Mouse (Mus musculus) forebrain, postnatal 0 days (tissue): ENCODE results near the gene Ndufaf4. TPM values are rescaled to one million over a fixed set of nuclear protein-coding genes. Genes with fewer than 3 reads are reported as not detected.

Source experiments
- ATAC-seq: fragments of 200-750 bp; cut with Nextera tagmentation; 2 replicates; pipeline ENCODE4 v1.8.0; 2017; ENCODE audit warnings: mild to moderate bottlenecking, moderate library complexity
- DNase-seq: peaks from one replicate; pipeline ENCODE4 v3.0.0-alpha.2; 2015
- H3K27ac ChIP-seq: fragments of 300-500 bp; sonication (generic); 2 replicates; pipeline ENCODE4 v1.5.1; 2014; ENCODE audit warnings: low read depth, mild to moderate bottlenecking, antibody characterized with exemption, low read length, moderate library complexity, mixed read lengths
- H3K27me3 ChIP-seq: fragments of 300-500 bp; sonication (generic); 2 replicates; pipeline ENCODE4 v1.6.1; 2014; ENCODE audit warnings: mild to moderate bottlenecking, low read length, mixed read lengths; ENCODE audit not compliant: insufficient read depth
- H3K36me3 ChIP-seq: fragments of 300-500 bp; sonication (generic); 2 replicates; pipeline ENCODE4 v1.6.1; 2014; ENCODE audit warnings: mild to moderate bottlenecking, moderate library complexity; ENCODE audit not compliant: insufficient read depth
- H3K4me1 ChIP-seq: fragments of 300-500 bp; sonication (generic); 2 replicates; pipeline ENCODE4 v1.6.1; 2014; ENCODE audit warnings: antibody characterized with exemption; ENCODE audit not compliant: insufficient read depth
- H3K4me2 ChIP-seq: fragments of 300-500 bp; sonication (generic); 2 replicates; pipeline ENCODE4 v1.6.1; 2014; ENCODE audit warnings: low read depth, mild to moderate bottlenecking, moderate library complexity
- H3K4me3 ChIP-seq: fragments of 300-500 bp; sonication (generic); 2 replicates; pipeline ENCODE4 v1.5.1; 2014; ENCODE audit warnings: low read depth, low read length, mixed read lengths
- H3K9ac ChIP-seq: fragments of 300-500 bp; sonication (generic); 2 replicates; pipeline ENCODE4 v1.6.1; 2014; ENCODE audit warnings: mild to moderate bottlenecking
- H3K9me3 ChIP-seq: fragments of 300-500 bp; sonication (generic); 2 replicates; pipeline ENCODE4 v1.6.1; 2016; ENCODE audit warnings: low read length
- CTCF ChIP-seq: sonication (generic); IDR thresholded peaks from 2 replicates; pipeline ENCODE4 v1.5.1; 2016; ENCODE audit warnings: antibody characterized with exemption, control low read depth, low read depth
- WGBS: fragments of 180-500 bp; shearing (Covaris S2); extraction: QIAGEN DNeasy Blood & Tissue Kit; methylation state at CpG from one replicate; pipeline ENCODE4 v1.1.7; 2014; 5-methylcytosine and 5-hydroxymethylcytosine counted together
- polyA plus RNA-seq: library from polyadenylated mRNA; unstranded; fragments of >200 nt; fragmentation: Nextera tagmentation; extraction: Ambion mirVana; gene quantifications from 2 replicates; pipeline ENCODE4 v1.2.1, GENCODE M21; 2015
- total RNA-seq: library from RNA; depleted of rRNA; stranded (reverse); fragments of >200 nt; gene quantifications from 2 replicates; pipeline ENCODE4 v1.2.3, GENCODE M21; 2014; rRNA removed

Ndufaf4 gene
- total and polyA plus RNA-seq, 2 experiments from 2014 or later = 27.5 to 71.1 TPM

DNA sequence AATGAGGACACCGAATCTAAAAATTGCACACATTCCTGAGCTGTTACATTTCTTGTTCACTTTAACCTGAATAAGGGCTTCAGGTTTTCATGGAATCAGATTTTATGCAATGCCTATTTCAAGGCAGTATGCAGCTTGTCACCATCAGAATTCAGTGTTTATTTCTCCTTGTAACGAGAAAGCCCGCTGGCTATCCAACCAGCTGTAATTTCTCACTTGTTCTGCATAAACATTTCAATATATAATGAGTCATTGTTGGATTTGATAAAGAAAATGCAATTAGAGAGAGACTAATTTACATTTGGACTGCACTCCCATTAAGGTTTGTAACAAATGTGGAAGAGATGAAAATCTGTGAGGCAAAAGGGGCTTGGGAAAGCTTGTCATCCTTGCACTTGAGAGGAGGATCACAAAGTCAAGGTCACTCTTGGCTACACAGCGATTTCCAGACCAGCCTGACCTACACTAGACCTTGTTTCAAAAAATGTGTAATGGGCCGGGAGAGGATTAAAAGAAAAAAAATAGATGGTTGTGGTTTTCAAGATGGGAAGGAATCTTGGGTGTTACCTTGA, 22.2 kb downstream of the Ndufaf4 start:
- no peaks in the 10 kb centered on the region for H3K9me3 ChIP-seq
- H3K27ac ChIP-seq = no peak overlapping the region
- H3K36me3 ChIP-seq = no peaks in the 10 kb centered on the region
- DNase-seq = peak; percentile 44
- H3K9ac ChIP-seq = no peak overlapping the region
- peak; percentile 45 for ATAC-seq
- WGBS = 29% methylated on average over 5 of the region's 5 CpGs
- no peak overlapping the region for H3K4me3 ChIP-seq
- H3K4me2 ChIP-seq = no peak overlapping the region
- TF ChIP-seq CTCF = no peak
- no peaks in the 10 kb centered on the region for H3K27me3 ChIP-seq
- 0 out of 2 replicates have a peak, but pooled peaks cover 5% of the 10 kb centered on the region for H3K4me1 ChIP-seq

DNA sequence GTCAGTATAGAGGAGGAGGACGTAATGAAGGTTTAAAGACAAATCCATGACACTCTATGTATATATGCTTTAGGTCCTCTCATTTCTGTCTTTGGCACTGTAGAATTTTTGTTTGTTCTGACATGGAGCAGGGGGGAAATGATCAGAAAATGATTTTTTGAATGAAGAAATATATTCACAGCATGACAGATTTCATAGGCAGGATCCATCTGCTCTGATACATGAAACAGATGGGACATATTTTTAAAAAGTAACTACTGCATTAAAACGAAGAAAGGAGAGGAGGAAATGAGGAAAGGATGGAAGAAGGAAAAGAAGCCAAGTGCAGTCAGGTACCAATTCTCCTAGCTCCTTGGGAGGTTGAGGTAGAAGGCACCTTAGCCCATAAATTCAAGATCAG, 26.8 kb downstream of the Ndufaf4 start:
- ATAC-seq (peak; percentile 66), DNase-seq (peak; percentile 52)

DNA sequence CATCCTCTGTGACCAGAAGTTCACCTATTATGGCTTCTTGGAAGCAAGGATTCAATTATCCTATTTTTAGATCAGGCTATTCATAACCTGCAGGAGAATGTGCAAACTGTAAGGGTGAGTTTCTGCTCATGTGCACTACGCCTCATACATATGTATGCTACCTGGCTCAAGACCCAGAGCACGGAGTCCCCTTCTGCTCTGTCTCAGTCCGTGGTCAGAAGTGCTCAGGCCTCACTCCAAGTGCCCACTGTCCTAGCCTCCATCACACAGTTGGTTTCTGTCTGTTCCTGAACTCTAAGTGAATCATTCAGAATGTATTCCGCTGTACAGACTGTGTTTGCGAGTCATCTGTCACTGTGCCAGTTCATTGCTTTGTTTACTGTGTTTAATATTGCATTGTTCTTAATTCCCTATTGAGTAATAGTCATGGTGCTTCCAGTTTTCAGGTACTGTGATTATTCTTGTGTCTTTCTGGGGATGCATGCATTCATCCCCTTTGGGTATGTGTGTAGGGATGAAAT, 30.4 kb downstream of the Ndufaf4 start:
- no peak for TF ChIP-seq CTCF
- ATAC-seq = no peak

More for the DNA sequence above, 26.8 kb downstream of the Ndufaf4 start:
- H3K9me3 ChIP-seq = no peaks in the 10 kb centered on the region
- no peak overlapping the region for H3K27ac ChIP-seq
- H3K4me1 ChIP-seq = 0 out of 2 replicates have a peak, but pooled peaks cover 5% of the 10 kb centered on the region
- 48% methylated on average over 2 of the region's 2 CpGs for WGBS
- H3K9ac ChIP-seq = no peak overlapping the region
- no peaks in the 10 kb centered on the region for H3K27me3 ChIP-seq
- H3K36me3 ChIP-seq = no peaks in the 10 kb centered on the region
- no peak overlapping the region for H3K4me2 ChIP-seq
- TF ChIP-seq CTCF = no peak
- H3K4me3 ChIP-seq = no peak overlapping the region

DNA sequence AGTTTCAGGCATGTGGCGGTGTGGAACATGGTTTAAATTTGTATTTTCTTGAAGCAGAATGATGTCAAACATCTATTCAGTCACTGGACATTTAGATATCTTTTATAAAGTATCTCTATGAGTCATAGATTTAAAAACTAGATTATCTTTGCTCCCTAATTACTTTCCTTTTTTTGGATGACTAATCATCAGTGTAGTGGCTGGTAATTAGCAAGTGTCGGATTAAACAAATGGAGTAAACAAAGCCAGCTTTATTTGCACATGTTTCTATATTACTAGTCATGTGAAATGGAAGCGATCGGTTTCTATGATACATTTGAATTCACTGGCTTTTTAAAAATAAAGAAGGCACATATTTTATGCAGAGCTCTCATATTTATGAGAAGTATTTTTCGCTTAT, 31.0 kb downstream of the Ndufaf4 start:
- H3K36me3 ChIP-seq = no peaks in the 10 kb centered on the region
- no peaks in the 10 kb centered on the region for H3K9me3 ChIP-seq
- no peak overlapping the region for H3K27ac ChIP-seq
- ATAC-seq (no peak), DNase-seq (no peak)
- 45% methylated on average over 5 of the region's 5 CpGs for WGBS
- H3K4me3 ChIP-seq = no peak overlapping the region
- H3K4me2 ChIP-seq = no peak overlapping the region
- TF ChIP-seq CTCF = no peak
- no peaks in the 10 kb centered on the region for H3K4me1 ChIP-seq
- H3K27me3 ChIP-seq = no peaks in the 10 kb centered on the region
- H3K9ac ChIP-seq = no peak overlapping the region

More for the DNA sequence above, 30.4 kb downstream of the Ndufaf4 start:
- Histone ChIP-seq H3K9me3 (no peaks in the 10 kb centered on the region), H3K4me1 (no peaks in the 10 kb centered on the region), H3K4me2 (no peak overlapping the region), H3K36me3 (no peaks in the 10 kb centered on the region), H3K27ac (no peak overlapping the region), H3K9ac (no peak overlapping the region), H3K27me3 (no peaks in the 10 kb centered on the region), H3K4me3 (no peak overlapping the region)
- no peak for DNase-seq
- WGBS = 54% methylated on average over 5 of the region's 5 CpGs

DNA sequence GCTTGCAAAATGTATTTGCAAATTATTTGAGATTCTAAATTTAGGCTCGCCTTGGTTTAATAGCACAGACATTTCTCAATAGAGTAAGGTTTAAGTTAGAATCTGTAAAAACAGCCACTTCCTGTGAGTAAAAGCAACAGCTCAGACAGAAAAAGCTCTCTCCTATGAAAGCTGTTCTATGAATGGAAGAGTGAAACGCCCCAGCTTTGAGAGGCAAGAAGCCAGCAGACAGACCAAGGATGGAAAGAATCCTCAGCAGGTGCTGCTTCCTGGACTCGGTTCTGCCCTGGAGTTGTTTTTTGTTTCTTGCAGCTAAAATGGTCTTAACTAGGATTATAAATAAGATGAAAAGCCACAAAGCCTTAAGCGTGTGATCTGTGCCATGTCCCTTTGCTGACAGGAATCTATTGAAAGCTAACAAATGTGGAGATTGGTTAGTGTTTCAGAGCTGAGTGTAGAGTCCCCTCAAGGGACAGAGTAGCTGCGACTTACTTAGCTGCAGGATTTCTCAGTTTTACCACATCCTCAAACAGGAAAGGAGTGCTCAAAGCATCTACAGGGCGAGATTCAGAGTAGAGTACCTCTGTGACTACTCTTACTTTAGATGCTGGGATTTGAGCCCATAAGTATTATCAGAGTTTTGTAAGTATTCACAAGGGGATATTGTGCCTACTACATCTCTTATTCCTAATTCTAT, 45.0 kb downstream of the Ndufaf4 start:
- no peak overlapping the region for H3K4me3 ChIP-seq
- H3K9me3 ChIP-seq = no peaks in the 10 kb centered on the region
- peak; percentile 34; the same call in 1 of the 2 replicates for ATAC-seq
- H3K27me3 ChIP-seq = no peaks in the 10 kb centered on the region
- WGBS = 30% methylated on average over 6 of the region's 6 CpGs
- H3K4me2 ChIP-seq = 0 out of 2 replicates have a peak overlapping the region, but pooled peaks have one; percentile 2
- H3K4me1 ChIP-seq = peaks cover 7% of the 10 kb centered on the region; the same call in 1 of the 2 replicates
- no peak for TF ChIP-seq CTCF
- H3K36me3 ChIP-seq = no peaks in the 10 kb centered on the region
- peak; percentile 38 for DNase-seq
- H3K27ac ChIP-seq = peak overlapping the region; percentile 57
- H3K9ac ChIP-seq = peak overlapping the region; percentile 4; the same call in 1 of the 2 replicates

Other genes starting within 250 kb of the Ndufaf4 start
- gene Klhl32, start 47.0 kb upstream of the Ndufaf4 start, total RNA-seq = 18.8 and 20.5 TPM in 2 replicates
- 18.9 and 29.6 TPM in 2 replicates for gene Klhl32, start 47.0 kb upstream of the Ndufaf4 start, polyA plus RNA-seq
- 3.0 and 13.7 TPM in 2 replicates for gene Gpr63, start 68.3 kb downstream of the Ndufaf4 start, total RNA-seq
- gene Gpr63, start 68.3 kb downstream of the Ndufaf4 start, polyA plus RNA-seq = 2.4 and 2.7 TPM in 2 replicates